Mouse (Mus musculus): ENCODE results near the gene Bcar1. TPM values are rescaled to one million over a fixed set of nuclear protein-coding genes. Genes with fewer than 3 reads are reported as not detected.

Gene Bcar1
- polyA plus RNA-seq, 1 experiment from 2014 or later = 5.6 TPM

DNA sequence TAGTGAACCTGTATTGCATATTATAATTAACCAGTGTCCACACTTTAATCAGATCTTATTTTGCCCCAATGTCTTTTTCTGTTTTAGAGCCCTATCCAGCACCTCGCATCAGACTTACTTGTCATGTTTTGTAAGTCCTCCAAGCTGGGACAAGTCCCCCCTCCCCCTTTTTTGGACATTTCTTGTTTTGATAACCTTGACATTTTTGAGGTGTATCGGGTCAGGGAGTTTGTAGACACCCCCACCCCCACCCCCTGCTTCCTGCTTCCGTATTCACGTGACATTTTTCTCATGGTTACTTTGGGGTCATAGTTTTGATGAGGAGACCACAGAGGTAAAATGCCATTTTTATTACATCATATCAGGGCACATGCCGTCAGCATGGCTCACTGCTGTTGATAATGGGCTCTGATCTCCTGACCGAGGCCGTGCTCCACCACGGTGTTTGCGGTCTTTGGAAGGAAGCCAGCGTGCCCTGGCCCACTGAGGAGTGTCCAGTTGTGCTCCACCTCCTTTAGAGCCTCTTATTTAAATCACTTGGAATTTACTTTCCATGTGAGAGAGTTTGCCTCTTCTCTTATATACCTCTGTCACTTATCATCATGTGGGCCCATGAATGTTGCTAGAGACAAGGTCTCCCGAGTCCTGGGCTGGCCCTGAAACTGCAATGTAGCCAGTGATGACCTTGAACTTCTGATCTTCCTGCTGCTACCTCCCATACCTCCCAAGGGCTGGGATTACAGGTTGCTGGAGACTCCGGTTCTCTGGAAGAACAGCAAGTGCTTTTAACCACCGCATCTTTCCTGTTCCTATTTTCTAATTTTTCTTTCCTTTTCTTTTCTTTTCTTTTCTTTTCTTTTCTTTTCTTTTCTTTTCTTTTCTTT is 3.2 kb upstream of the Bcar1 start:
- Histone ChIP-seq H3K27ac (no peak overlapping the region; the same call in 1 of the 2 replicates), H3K9me3 (replicated peaks) (no peaks in the 10 kb centered on the region), H3K27me3 (peaks cover 61% of the 10 kb centered on the region), H3K4me1 (replicated peaks) (peaks cover 40% of the 10 kb centered on the region), H3K4me3 (replicated peaks) (no peak overlapping the region), H3K36me3 (no peaks in the 10 kb centered on the region), H3K4me2 (no peak overlapping the region), H3K9ac (no peak overlapping the region)
- ATAC-seq (ENCODE audit: low read depth) (no peak), DNase-seq (no peak)
- WGBS (ENCODE audit: insufficient replicate concordance) = 48% methylated on average over 13 of the region's 13 CpGs

DNA sequence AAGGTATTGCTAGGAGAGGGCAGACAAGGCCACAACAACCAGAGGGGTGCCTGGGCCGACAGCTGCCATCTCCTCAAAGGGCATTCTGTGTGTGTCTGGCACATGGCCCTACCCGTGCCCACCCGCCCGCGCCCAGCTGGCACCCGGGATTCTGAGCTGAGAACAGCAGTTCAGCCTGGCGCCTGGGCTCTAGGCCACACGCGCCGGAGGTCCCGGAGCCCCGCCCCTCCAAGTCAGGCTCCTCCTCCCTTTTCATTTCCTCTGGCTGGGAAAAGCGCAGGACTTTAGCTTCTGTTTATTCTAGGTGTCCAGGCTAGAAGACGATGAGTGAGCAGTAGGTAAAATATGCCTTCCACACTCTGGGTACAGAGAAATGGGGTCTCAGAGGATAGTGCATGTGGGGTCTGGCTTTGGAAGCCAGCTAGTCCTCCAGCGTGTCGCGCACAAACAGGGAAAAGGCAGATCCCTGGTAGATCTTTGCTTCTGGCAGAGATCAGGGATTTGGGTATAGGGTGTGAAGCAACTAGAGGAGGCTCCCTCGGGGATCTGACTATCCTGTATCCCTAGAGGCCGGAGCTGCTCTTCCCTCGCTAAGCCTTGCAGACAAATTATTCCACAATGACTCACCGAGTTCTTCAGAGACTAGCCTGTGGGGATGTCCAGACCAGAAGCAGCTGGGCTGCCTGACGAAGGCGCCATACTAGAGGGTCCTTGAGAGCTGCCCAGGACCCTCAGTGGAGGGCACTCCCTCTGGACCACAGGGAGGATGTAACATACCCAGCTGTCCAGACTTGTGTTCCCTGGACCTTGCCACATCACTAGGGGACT is 2.2 kb upstream of the Bcar1 start:
- Histone ChIP-seq H3K9me3 (replicated peaks) (no peaks in the 10 kb centered on the region), H3K4me2 (peak overlapping the region; percentile 41), H3K4me3 (replicated peaks) (peak overlapping the region; percentile 13; the same call in 1 of the 2 replicates), H3K36me3 (no peaks in the 10 kb centered on the region), H3K9ac (no peak overlapping the region), H3K27me3 (peaks cover 67% of the 10 kb centered on the region), H3K27ac (peak overlapping the region; percentile 65), H3K4me1 (replicated peaks) (peaks cover 49% of the 10 kb centered on the region)
- ATAC-seq (ENCODE audit: low read depth) (no peak; the same call in 1 of the 2 replicates), DNase-seq (peak; percentile 41)
- WGBS (ENCODE audit: insufficient replicate concordance) = 4% methylated on average over 23 of the region's 23 CpGs

DNA sequence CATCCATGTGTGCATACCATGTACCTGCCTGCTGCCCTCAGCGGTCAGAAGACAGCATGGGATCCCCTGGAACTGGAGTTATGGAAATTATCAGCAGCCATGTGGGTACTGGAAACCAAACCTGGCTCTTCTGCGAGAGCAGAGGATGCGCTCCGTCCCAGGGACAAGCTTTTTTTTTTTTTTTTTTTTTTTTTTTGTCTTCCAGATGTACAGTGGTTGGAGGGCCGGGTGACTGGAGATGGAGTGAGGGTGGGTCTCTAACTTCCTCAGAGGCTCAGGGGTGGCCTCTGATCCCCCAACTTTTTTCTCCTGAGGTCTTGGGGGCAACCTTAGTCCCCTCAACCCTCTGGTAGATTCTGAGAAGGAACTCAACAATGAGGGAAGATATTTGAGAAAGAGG is 1.5 kb upstream of the Bcar1 start:
- ATAC-seq (ENCODE audit: low read depth) = no peak
- WGBS (ENCODE audit: insufficient replicate concordance) = 53% methylated on average over 5 of the region's 5 CpGs
- Histone ChIP-seq H3K9ac (no peak overlapping the region), H3K9me3 (replicated peaks) (no peaks in the 10 kb centered on the region), H3K4me2 (peak overlapping the region; percentile 41; the same call in 1 of the 2 replicates), H3K27me3 (peaks cover 74% of the 10 kb centered on the region), H3K4me1 (replicated peaks) (peaks cover 57% of the 10 kb centered on the region), H3K27ac (no peak overlapping the region), H3K36me3 (no peaks in the 10 kb centered on the region), H3K4me3 (replicated peaks) (no peak overlapping the region)
- no peak for DNase-seq

DNA sequence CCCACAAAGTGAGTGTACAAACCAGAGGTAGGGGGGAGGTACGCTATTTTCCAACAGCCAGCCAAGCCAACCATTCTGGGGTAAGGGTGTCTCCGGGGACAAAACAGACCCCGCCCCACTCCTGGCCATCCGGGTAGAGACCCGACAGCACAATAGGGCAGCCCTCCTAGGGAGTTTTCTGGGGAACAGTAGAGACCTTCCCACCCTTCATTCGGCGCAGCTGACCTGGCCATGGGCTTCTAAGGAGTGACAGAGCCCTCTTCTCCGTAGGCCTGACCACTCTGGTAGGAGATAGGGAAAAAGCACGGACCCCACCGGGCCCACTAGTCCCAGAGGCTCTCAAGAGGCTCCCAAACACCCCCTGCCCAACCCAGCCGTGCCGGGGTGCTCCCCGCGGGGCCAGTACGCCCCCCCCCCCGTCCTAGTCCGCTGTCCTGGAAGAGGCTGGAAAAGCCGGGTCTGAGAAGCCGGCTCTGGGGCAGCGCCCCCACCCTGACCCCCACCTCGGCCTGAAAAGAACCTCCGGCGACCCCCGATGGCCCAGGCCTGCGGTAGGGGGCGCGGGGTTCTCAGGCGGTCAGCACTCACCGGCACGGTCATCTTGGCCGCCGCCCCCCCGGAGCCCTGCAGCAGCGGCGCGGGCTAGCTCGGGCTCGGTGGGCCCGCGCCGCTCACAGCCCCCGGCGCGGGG is 363 bp downstream of the Bcar1 start:
- ATAC-seq (ENCODE audit: low read depth) = peak; percentile 10; the same call in 1 of the 2 replicates
- Histone ChIP-seq H3K36me3 (no peaks in the 10 kb centered on the region), H3K4me3 (replicated peaks) (peak overlapping the region; percentile 64), H3K9me3 (replicated peaks) (no peaks in the 10 kb centered on the region), H3K4me1 (replicated peaks) (peaks cover 64% of the 10 kb centered on the region), H3K4me2 (peak overlapping the region; percentile 69), H3K9ac (peak overlapping the region; percentile 71), H3K27me3 (peaks cover 91% of the 10 kb centered on the region), H3K27ac (peak overlapping the region; percentile 52)
- whole genome bisulfite sequencing (ENCODE audit: insufficient replicate concordance) = under 1% methylated on average over 41 of the region's 44 CpGs
- DNase-seq = no peak

DNA sequence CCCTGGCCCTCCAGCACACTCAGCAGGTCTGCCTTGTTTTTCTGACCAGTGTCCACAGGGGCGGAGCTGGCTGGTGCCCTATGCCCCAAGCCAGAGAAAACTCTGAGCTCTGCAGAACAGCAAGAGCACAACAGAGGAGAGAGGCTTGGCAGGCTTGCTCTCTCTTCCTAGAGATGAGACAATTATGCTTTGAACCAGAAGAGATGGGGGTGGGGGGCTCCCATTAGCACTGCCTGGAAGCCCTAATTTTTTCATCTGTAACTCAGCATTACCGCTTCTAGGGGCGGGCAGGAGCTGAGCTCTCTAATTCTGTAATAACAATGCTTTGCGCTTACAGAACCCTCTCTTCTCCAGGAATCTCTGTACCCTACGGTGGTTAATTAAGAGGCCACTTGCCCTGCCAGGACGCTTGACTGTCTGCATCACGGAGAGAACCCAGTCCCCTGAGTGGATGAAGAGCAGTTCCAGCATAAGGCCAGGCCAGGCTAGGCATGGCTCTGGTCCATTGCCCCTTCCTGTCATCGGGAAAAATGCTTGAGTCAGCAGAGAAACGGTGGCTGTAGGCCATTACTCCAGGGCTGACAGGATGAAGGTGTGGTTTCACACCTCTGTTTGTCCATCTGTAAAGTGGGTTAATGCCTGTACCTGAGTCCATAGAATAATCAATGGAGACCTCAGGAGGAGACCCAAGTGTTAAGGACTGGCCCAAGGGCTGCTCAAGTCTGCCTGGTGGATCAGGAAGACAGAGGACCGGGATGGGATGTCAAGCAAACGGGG is 1.2 kb downstream of the Bcar1 start:
- H3K4me3 ChIP-seq (replicated peaks) = peak overlapping the region; percentile 64
- H3K36me3 ChIP-seq = no peaks in the 10 kb centered on the region
- H3K4me2 ChIP-seq = peak overlapping the region; percentile 69
- H3K9me3 ChIP-seq (replicated peaks) = no peaks in the 10 kb centered on the region
- 34% methylated on average over 11 of the region's 11 CpGs for WGBS (ENCODE audit: insufficient replicate concordance)
- peaks cover 89% of the 10 kb centered on the region for H3K27me3 ChIP-seq
- no peak for DNase-seq
- H3K4me1 ChIP-seq (replicated peaks) = peaks cover 64% of the 10 kb centered on the region
- peak overlapping the region; percentile 71 for H3K9ac ChIP-seq
- H3K27ac ChIP-seq = peak overlapping the region; percentile 52
- ATAC-seq (ENCODE audit: low read depth) = peak; percentile 17; the same call in 1 of the 2 replicates

DNA sequence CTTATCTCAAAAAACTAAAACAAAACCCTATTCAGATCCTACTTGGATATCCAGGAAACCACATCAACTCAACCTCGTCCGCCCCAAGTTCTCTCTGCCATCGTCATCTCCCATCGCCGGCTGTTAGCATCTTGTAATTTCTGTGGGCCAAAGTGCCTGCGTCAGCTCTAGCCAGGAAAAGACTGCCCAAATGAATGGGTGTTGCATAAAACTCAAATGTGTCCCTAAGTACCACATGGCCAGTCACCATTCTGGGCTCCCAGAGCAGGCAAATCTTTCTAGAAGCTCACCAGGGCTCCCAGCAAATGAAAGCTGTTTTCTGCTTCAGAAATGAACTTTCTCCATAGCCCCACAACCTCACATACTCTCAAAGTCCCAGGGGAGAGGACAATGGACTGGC is 2.1 kb downstream of the Bcar1 start:
- ATAC-seq (ENCODE audit: low read depth) (no peak), DNase-seq (no peak)
- peak overlapping the region; percentile 69 for H3K4me2 ChIP-seq
- H3K27me3 ChIP-seq = peaks cover 91% of the 10 kb centered on the region
- no peak overlapping the region; the same call in 1 of the 2 replicates for H3K4me3 ChIP-seq (replicated peaks)
- no peak overlapping the region for H3K9ac ChIP-seq
- peaks cover 58% of the 10 kb centered on the region for H3K4me1 ChIP-seq (replicated peaks)
- H3K36me3 ChIP-seq = no peaks in the 10 kb centered on the region
- H3K9me3 ChIP-seq (replicated peaks) = no peaks in the 10 kb centered on the region
- peak overlapping the region; percentile 52; the same call in 1 of the 2 replicates for H3K27ac ChIP-seq
- 37% methylated on average over 6 of the region's 6 CpGs for WGBS (ENCODE audit: insufficient replicate concordance)

DNA sequence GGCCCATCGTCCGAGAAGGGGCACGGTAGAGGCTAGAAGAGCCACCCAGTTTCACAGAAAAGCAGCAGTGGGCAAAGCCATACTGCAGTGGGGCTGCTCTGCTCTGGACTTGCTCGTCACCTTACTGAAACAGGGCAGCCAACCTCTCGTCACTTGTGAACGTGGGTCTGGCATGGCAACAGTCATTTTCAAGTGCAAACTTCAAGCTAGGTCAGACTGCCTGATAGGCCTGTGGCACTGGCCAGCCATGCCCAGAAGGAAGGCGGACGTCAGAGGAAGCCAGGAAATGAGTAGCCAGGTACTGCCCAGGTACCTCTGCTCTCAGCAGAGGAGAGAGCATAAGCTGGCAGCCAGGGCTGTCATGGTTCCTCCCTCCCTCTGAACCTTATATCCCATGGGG is 2.6 kb downstream of the Bcar1 start:
- no peak overlapping the region for H3K4me3 ChIP-seq (replicated peaks)
- WGBS (ENCODE audit: insufficient replicate concordance) = 58% methylated on average over 8 of the region's 8 CpGs
- H3K36me3 ChIP-seq = no peaks in the 10 kb centered on the region
- H3K9ac ChIP-seq = no peak overlapping the region
- H3K27ac ChIP-seq = 0 out of 2 replicates have a peak overlapping the region, but pooled peaks have one; percentile 27
- peaks cover 57% of the 10 kb centered on the region for H3K4me1 ChIP-seq (replicated peaks)
- ATAC-seq (ENCODE audit: low read depth) (no peak), DNase-seq (no peak)
- peaks cover 91% of the 10 kb centered on the region for H3K27me3 ChIP-seq
- H3K4me2 ChIP-seq = 0 out of 2 replicates have a peak overlapping the region, but pooled peaks have one; percentile 2
- no peaks in the 10 kb centered on the region for H3K9me3 ChIP-seq (replicated peaks)

DNA sequence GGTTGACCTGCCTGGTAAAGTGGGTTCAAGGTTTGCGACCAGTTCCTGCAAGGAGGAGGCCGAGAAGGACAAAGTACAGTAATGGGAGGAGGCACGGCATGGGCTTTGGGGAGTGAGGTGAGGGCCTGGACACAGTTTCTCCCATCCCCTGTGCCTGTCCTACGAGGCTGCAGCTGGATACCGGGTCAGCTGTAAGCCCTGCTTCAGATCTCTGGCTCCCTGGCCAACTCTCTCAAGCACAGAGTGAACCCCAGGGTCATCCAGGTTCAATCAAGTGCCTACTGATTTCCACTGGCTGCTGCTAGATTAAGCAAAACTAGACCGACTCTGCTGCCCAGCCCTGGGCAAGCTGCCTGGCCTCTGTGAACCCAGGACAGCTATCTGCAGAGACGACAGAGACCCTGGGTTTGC is 3.3 kb downstream of the Bcar1 start:
- Histone ChIP-seq H3K4me3 (replicated peaks) (no peak overlapping the region), H3K9me3 (replicated peaks) (no peaks in the 10 kb centered on the region), H3K27me3 (peaks cover 91% of the 10 kb centered on the region), H3K27ac (no peak overlapping the region), H3K36me3 (no peaks in the 10 kb centered on the region), H3K9ac (no peak overlapping the region; the same call in 1 of the 2 replicates), H3K4me2 (no peak overlapping the region), H3K4me1 (replicated peaks) (peaks cover 57% of the 10 kb centered on the region)
- DNase-seq (no peak), ATAC-seq (ENCODE audit: low read depth) (no peak)
- 54% methylated on average over 7 of the region's 7 CpGs for WGBS (ENCODE audit: insufficient replicate concordance)

DNA sequence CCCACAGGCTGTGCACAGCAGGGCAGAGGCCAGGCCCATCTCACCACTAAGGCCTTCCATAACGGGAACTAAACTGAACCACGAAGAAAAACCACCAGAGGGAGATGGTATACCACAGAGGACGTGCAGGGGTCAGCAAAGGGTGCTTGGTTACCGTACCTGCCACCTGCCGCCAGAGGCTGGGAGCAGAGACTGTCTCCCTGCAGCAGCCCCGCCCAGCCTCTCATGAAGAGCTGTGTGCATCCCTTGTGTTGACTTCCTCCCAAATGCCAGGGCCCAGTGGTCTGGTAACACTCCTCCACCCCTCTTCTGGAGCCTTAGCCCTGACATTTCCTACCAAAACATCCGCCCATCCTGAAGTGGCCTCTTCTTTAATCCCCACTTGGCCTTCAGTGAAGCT is 4.0 kb downstream of the Bcar1 start:
- ATAC-seq (ENCODE audit: low read depth) (no peak), DNase-seq (no peak)
- Histone ChIP-seq H3K9me3 (replicated peaks) (no peaks in the 10 kb centered on the region), H3K36me3 (no peaks in the 10 kb centered on the region), H3K4me3 (replicated peaks) (no peak overlapping the region), H3K27me3 (peaks cover 91% of the 10 kb centered on the region), H3K27ac (no peak overlapping the region), H3K9ac (no peak overlapping the region), H3K4me2 (no peak overlapping the region), H3K4me1 (replicated peaks) (peaks cover 62% of the 10 kb centered on the region)
- 33% methylated on average over 7 of the region's 7 CpGs for WGBS (ENCODE audit: insufficient replicate concordance)

DNA sequence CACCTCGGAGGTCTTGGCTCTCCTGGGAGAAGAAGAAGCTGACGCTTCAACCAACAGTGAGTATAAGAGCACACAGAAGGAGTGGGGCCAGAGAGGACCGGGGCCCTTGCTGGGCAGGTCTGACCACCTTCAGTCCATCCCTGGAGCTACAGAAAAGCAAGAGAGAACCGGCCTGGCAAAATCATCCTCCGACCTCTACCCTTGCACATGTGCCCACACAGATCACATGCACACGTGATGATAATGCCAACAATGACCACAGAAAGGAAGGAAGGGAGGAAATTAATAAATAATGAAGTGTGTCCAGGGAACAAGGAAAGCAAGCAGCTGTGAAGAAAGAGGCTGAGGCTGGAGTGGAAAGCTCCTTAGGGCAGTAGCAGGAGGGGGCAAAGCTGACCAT is 4.7 kb downstream of the Bcar1 start:
- no peak overlapping the region for H3K4me2 ChIP-seq
- no peaks in the 10 kb centered on the region for H3K9me3 ChIP-seq (replicated peaks)
- H3K4me1 ChIP-seq (replicated peaks) = peaks cover 60% of the 10 kb centered on the region
- H3K4me3 ChIP-seq (replicated peaks) = no peak overlapping the region
- WGBS (ENCODE audit: insufficient replicate concordance) = 57% methylated on average over 6 of the region's 6 CpGs
- ATAC-seq (ENCODE audit: low read depth) (no peak), DNase-seq (no peak)
- no peak overlapping the region for H3K9ac ChIP-seq
- no peaks in the 10 kb centered on the region for H3K36me3 ChIP-seq
- H3K27me3 ChIP-seq = peaks cover 91% of the 10 kb centered on the region
- H3K27ac ChIP-seq = no peak overlapping the region
